Mouse (Mus musculus) erythroblast, embryonic 14.5 days (primary cell): ENCODE results near the gene Nxph1.

Source experiments
- GATA1 ChIP-seq: IDR thresholded peaks from 2 replicates; pipeline ENCODE4 v1.6.1; 2012; ENCODE audit warnings: low read length, inconsistent platforms, mixed read lengths
- TAL1 ChIP-seq: IDR thresholded peaks from 3 replicates; pipeline ENCODE4 v1.6.1; 2012; ENCODE audit warnings: low read length, inconsistent platforms, mixed read lengths

DNA sequence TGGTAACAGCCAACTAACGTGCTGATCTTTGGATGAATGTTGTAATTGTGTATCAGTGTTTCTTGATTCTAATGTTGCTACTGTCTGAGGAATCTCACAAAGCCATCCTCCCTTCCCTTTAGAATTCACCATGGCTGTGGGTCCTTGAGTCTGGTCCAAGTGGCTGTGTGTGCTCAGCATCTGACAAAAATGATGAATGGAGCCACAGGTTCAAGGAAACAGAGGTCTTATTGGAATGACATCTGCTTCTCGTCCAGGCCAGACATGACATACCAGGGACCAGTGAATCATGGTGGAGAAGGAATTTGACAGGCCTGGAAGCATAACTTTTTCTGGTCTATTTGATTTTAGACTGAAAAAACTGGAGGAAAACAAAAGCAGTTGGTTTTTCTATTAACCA is 22.3 kb downstream of the Nxph1 start:
- TF ChIP-seq GATA1 (no peak), TAL1 (no peak)
